Mouse (Mus musculus) heart, embryonic 13.5 days (tissue): Measurements from ENCODE around the gene Adamts12. TPM values are rescaled to one million over a fixed set of nuclear protein-coding genes. Genes with fewer than 3 reads are reported as not detected.

ENCODE experiments used
- ATAC-seq: fragments of 200-750 bp; cut with Nextera tagmentation; 2 replicates; pipeline ENCODE4 v1.8.0; 2017; ENCODE audit warnings: moderate TSS enrichment; ENCODE audit not compliant: insufficient number of reproducible peaks, low FRiP score, low TSS enrichment; ENCODE audit errors: extremely low read depth
- H3K27ac ChIP-seq: fragments of 300-500 bp; sonication (generic); replicated peaks from 2 replicates; pipeline ENCODE4 v1.5.1; 2015; ENCODE audit warnings: moderate library complexity, mild to moderate bottlenecking, inconsistent platforms
- H3K27me3 ChIP-seq: fragments of 300-500 bp; sonication (generic); replicated peaks from 2 replicates; pipeline ENCODE4 v1.6.1; 2015; ENCODE audit warnings: mild to moderate bottlenecking, inconsistent platforms
- H3K36me3 ChIP-seq: fragments of 300-500 bp; sonication (generic); 2 replicates; pipeline ENCODE4 v1.6.1; 2015; ENCODE audit warnings: mild to moderate bottlenecking, inconsistent platforms
- H3K4me1 ChIP-seq: fragments of 300-500 bp; sonication (generic); 2 replicates; pipeline ENCODE4 v1.6.1; 2015; ENCODE audit warnings: inconsistent platforms
- H3K4me2 ChIP-seq: fragments of 300-500 bp; sonication (generic); 2 replicates; pipeline ENCODE4 v1.6.1; 2015; ENCODE audit warnings: inconsistent platforms, mild to moderate bottlenecking, moderate library complexity
- H3K4me3 ChIP-seq: fragments of 300-500 bp; sonication (generic); 2 replicates; pipeline ENCODE4 v1.5.1; 2015; ENCODE audit warnings: moderate library complexity, mild to moderate bottlenecking, inconsistent platforms
- H3K9ac ChIP-seq: fragments of 300-500 bp; sonication (generic); 2 replicates; pipeline ENCODE4 v1.6.1; 2015; ENCODE audit warnings: inconsistent platforms, mild to moderate bottlenecking, moderate library complexity
- H3K9me3 ChIP-seq: fragments of 300-500 bp; sonication (generic); 2 replicates; pipeline ENCODE4 v1.6.1; 2016; ENCODE audit warnings: inconsistent platforms
- WGBS: fragments of 180-500 bp; shearing (Covaris S2); methylation state at CpG from one replicate; pipeline ENCODE4 v1.1.7; 2015; ENCODE audit warnings: mixed read lengths; 5-methylcytosine and 5-hydroxymethylcytosine counted together
- polyA plus RNA-seq: library from polyadenylated mRNA; unstranded; fragments of >200 nt; fragmentation: Nextera tagmentation; extraction: Ambion mirVana; gene quantifications from 2 replicates; pipeline ENCODE4 v1.2.1, GENCODE M21; 2015

The Adamts12 gene
- polyA plus RNA-seq, 1 experiment from 2014 or later, result 0.98 TPM

- Histone ChIP-seq H3K9ac (no peak overlapping the region), H3K27me3 (peaks cover 6% of the 10 kb centered on the region), H3K36me3 (no peaks in the 10 kb centered on the region), H3K4me3 (no peak overlapping the region), H3K4me2 (no peak overlapping the region), H3K4me1 (peaks cover 6% of the 10 kb centered on the region), H3K9me3 (no peaks in the 10 kb centered on the region), H3K27ac (no peak overlapping the region)
- no peak for ATAC-seq
- WGBS, result 65% methylated on average over 5 of the region's 5 CpGs
These were observed 21.8 kb upstream of the Adamts12 start for GRCm38 (mm10) chr15:11042828-11043227.

GRCm38 (mm10) chr15:11053678-11054439 lies 10.7 kb upstream of the Adamts12 start:
- no peak overlapping the region for H3K4me2 ChIP-seq
- 57% methylated on average over 10 of the region's 10 CpGs for WGBS
- no peaks in the 10 kb centered on the region for H3K9me3 ChIP-seq
- ATAC-seq, result no peak
- no peak overlapping the region for H3K9ac ChIP-seq
- no peak overlapping the region for H3K27ac ChIP-seq
- no peak overlapping the region for H3K4me3 ChIP-seq
- H3K27me3 ChIP-seq, result no peaks in the 10 kb centered on the region
- H3K36me3 ChIP-seq, result no peaks in the 10 kb centered on the region
- H3K4me1 ChIP-seq, result no peaks in the 10 kb centered on the region

GRCm38 (mm10) chr15:11054440-11055080 lies 10.0 kb upstream of the Adamts12 start:
- Histone ChIP-seq H3K4me1 (no peaks in the 10 kb centered on the region), H3K27ac (no peak overlapping the region), H3K4me3 (no peak overlapping the region), H3K4me2 (no peak overlapping the region), H3K9me3 (no peaks in the 10 kb centered on the region), H3K9ac (no peak overlapping the region), H3K36me3 (no peaks in the 10 kb centered on the region), H3K27me3 (no peaks in the 10 kb centered on the region)
- WGBS, result 58% methylated on average over 7 of the region's 7 CpGs
- ATAC-seq, result no peak

GRCm38 (mm10) chr15:11062903-11063302 lies 1.7 kb upstream of the Adamts12 start:
- WGBS, result 80% methylated on average over 1 of the region's 1 CpGs
- peaks cover 19% of the 10 kb centered on the region for H3K4me1 ChIP-seq
- H3K4me2 ChIP-seq, result no peak overlapping the region
- no peaks in the 10 kb centered on the region for H3K9me3 ChIP-seq
- H3K4me3 ChIP-seq, result no peak overlapping the region
- no peaks in the 10 kb centered on the region for H3K36me3 ChIP-seq
- no peak for ATAC-seq
- H3K27ac ChIP-seq, result no peak overlapping the region
- H3K27me3 ChIP-seq, result no peaks in the 10 kb centered on the region
- no peak overlapping the region for H3K9ac ChIP-seq

- Histone ChIP-seq H3K27ac (peak overlapping the region; percentile 39; the same call in 1 of the 2 replicates), H3K4me2 (peak overlapping the region; percentile 87), H3K9ac (no peak overlapping the region), H3K36me3 (no peaks in the 10 kb centered on the region), H3K4me1 (peaks cover 19% of the 10 kb centered on the region), H3K4me3 (peak overlapping the region; percentile 60), H3K9me3 (no peaks in the 10 kb centered on the region), H3K27me3 (no peaks in the 10 kb centered on the region)
- ATAC-seq, result no peak
- 33% methylated on average over 2 of the region's 2 CpGs for WGBS
These were observed 431 bp upstream of the Adamts12 start for GRCm38 (mm10) chr15:11064160-11064557.

- H3K4me1 ChIP-seq, result peaks cover 19% of the 10 kb centered on the region
- no peaks in the 10 kb centered on the region for H3K9me3 ChIP-seq
- no peak for ATAC-seq
- WGBS, result 5% methylated on average over 9 of the region's 9 CpGs
- peak overlapping the region; percentile 83 for H3K9ac ChIP-seq
- no peaks in the 10 kb centered on the region for H3K27me3 ChIP-seq
- H3K36me3 ChIP-seq, result no peaks in the 10 kb centered on the region
- peak overlapping the region; percentile 87 for H3K4me2 ChIP-seq
- H3K4me3 ChIP-seq, result peak overlapping the region; percentile 60
- H3K27ac ChIP-seq, result peak overlapping the region; percentile 82
These were observed 1.1 kb downstream of the Adamts12 start for GRCm38 (mm10) chr15:11065528-11066171.

GRCm38 (mm10) chr15:11066299-11066698 lies 1.7 kb downstream of the Adamts12 start:
- peak overlapping the region; percentile 60 for H3K4me3 ChIP-seq
- peaks cover 19% of the 10 kb centered on the region for H3K4me1 ChIP-seq
- H3K9me3 ChIP-seq, result no peaks in the 10 kb centered on the region
- H3K27ac ChIP-seq, result no peak overlapping the region
- 16% methylated on average over 5 of the region's 5 CpGs for WGBS
- H3K9ac ChIP-seq, result peak overlapping the region; percentile 83
- H3K27me3 ChIP-seq, result no peaks in the 10 kb centered on the region
- H3K4me2 ChIP-seq, result peak overlapping the region; percentile 87
- ATAC-seq, result no peak
- H3K36me3 ChIP-seq, result no peaks in the 10 kb centered on the region

- Histone ChIP-seq H3K4me1 (peaks cover 19% of the 10 kb centered on the region), H3K4me3 (no peak overlapping the region), H3K9ac (no peak overlapping the region), H3K27me3 (no peaks in the 10 kb centered on the region), H3K27ac (no peak overlapping the region), H3K36me3 (no peaks in the 10 kb centered on the region), H3K9me3 (no peaks in the 10 kb centered on the region), H3K4me2 (no peak overlapping the region)
- WGBS, result 77% methylated on average over 7 of the region's 7 CpGs
- no peak for ATAC-seq
These were observed 3.3 kb downstream of the Adamts12 start for GRCm38 (mm10) chr15:11067891-11068290.

GRCm38 (mm10) chr15:11075726-11076361 lies 11.3 kb downstream of the Adamts12 start:
- Histone ChIP-seq H3K4me3 (no peak overlapping the region), H3K27ac (no peak overlapping the region), H3K9me3 (no peaks in the 10 kb centered on the region), H3K4me1 (no peaks in the 10 kb centered on the region), H3K4me2 (no peak overlapping the region), H3K27me3 (no peaks in the 10 kb centered on the region), H3K9ac (no peak overlapping the region), H3K36me3 (no peaks in the 10 kb centered on the region)
- ATAC-seq, result no peak
- WGBS, result 71% methylated on average over 3 of the region's 3 CpGs

GRCm38 (mm10) chr15:11082961-11083569 lies 18.5 kb downstream of the Adamts12 start:
- Histone ChIP-seq H3K27me3 (no peaks in the 10 kb centered on the region), H3K9me3 (no peaks in the 10 kb centered on the region), H3K9ac (no peak overlapping the region), H3K27ac (no peak overlapping the region), H3K4me1 (peaks cover 8% of the 10 kb centered on the region; the same call in 1 of the 2 replicates), H3K4me3 (no peak overlapping the region), H3K36me3 (no peaks in the 10 kb centered on the region), H3K4me2 (no peak overlapping the region)
- 76% methylated on average over 8 of the region's 8 CpGs for WGBS
- no peak for ATAC-seq

- H3K27me3 ChIP-seq, result no peaks in the 10 kb centered on the region
- peaks cover 8% of the 10 kb centered on the region; the same call in 1 of the 2 replicates for H3K4me1 ChIP-seq
- no peak overlapping the region for H3K4me2 ChIP-seq
- no peak for ATAC-seq
- no peak overlapping the region for H3K9ac ChIP-seq
- no peaks in the 10 kb centered on the region for H3K9me3 ChIP-seq
- 81% methylated on average over 3 of the region's 3 CpGs for WGBS
- no peak overlapping the region for H3K27ac ChIP-seq
- H3K4me3 ChIP-seq, result no peak overlapping the region
- no peaks in the 10 kb centered on the region for H3K36me3 ChIP-seq
These were observed 19.1 kb downstream of the Adamts12 start for GRCm38 (mm10) chr15:11083678-11084077.
